Mouse (Mus musculus) CH12.LX (cell line): ENCODE results near the gene Foxr1. TPM values are rescaled to one million over a fixed set of nuclear protein-coding genes. Genes with fewer than 3 reads are reported as not detected.
A peak's percentile ranks its signal among the peaks of the same experiment; 100 is the strongest.

Source experiments
- DNase-seq: peaks from one replicate; pipeline ENCODE4 v3.0.0-alpha.2; 2013; ENCODE audit errors: extremely low read depth
- H3K27ac ChIP-seq: 2 replicates; pipeline ENCODE4 v1.5.1; 2012; ENCODE audit warnings: low read depth, mild to moderate bottlenecking, control low read depth, moderate library complexity; ENCODE audit not compliant: insufficient read depth
- H3K27me3 ChIP-seq: replicated peaks from 2 replicates; pipeline ENCODE3; 2012; ENCODE audit warnings: inconsistent platforms
- H3K36me3 ChIP-seq, 2 experiments: replicated peaks in 1 of 2; 2 replicates each; pipeline versions ENCODE3 to v1.6.1; 2012; ENCODE audit warnings: inconsistent platforms in 1 of 2, low read length in 1 of 2, mild to moderate bottlenecking in 1 of 2, mixed read lengths in 1 of 2, moderate library complexity in 1 of 2; ENCODE audit not compliant: control insufficient read depth in 1 of 2, insufficient read depth in 1 of 2
- H3K4me1 ChIP-seq, 2 experiments: 2 replicates each; pipeline ENCODE4 v1.6.1; 2012; ENCODE audit warnings: inconsistent platforms in 1 of 2, moderate library complexity in 1 of 2; ENCODE audit not compliant: insufficient read depth in 2 of 2, control insufficient read depth in 1 of 2
- H3K4me2 ChIP-seq: 2 replicates; pipeline ENCODE4 v1.6.1; 2012; ENCODE audit warnings: low read depth, mild to moderate bottlenecking, control low read depth; ENCODE audit not compliant: poor library complexity, insufficient read depth, severe bottlenecking
- H3K4me3 ChIP-seq, 3 experiments: fragments of 150-350 bp in 1 of 3; sonication (generic) in 1 of 3; replicated peaks in 1 of 3; 2 replicates each; pipeline versions ENCODE3 to v1.5.1; 2011 to 2012; ENCODE audit warnings: low read depth in 2 of 3, low read length in 2 of 3, mild to moderate bottlenecking in 2 of 3, moderate library complexity in 2 of 3, control low read depth in 1 of 3, improper control_type of control experiment in 1 of 3, inconsistent platforms in 1 of 3, mixed read lengths in 1 of 3; ENCODE audit not compliant: poor library complexity in 1 of 3
- H3K79me2 ChIP-seq: replicated peaks from 2 replicates; pipeline ENCODE4 v1.6.1; 2012; ENCODE audit warnings: mild to moderate bottlenecking, moderate library complexity; ENCODE audit not compliant: control insufficient read depth, poor library complexity, insufficient read depth, severe bottlenecking; ENCODE audit errors: extremely low read depth
- H3K9ac ChIP-seq: 2 replicates; pipeline ENCODE4 v1.6.1; 2012; ENCODE audit warnings: low read depth, mild to moderate bottlenecking, control low read depth, moderate library complexity; ENCODE audit not compliant: insufficient read depth
- H3K9me3 ChIP-seq: replicated peaks from 2 replicates; pipeline ENCODE3; 2012; ENCODE audit warnings: low read length, inconsistent platforms, mixed read lengths
- ELF1 ChIP-seq: IDR thresholded peaks from 2 replicates; pipeline ENCODE4 v1.6.1; 2014; ENCODE audit warnings: low read depth, mild to moderate bottlenecking, inconsistent platforms, low read length, improper control_type of control experiment
- KAT2A ChIP-seq: IDR thresholded peaks from 2 replicates; pipeline ENCODE4 v1.6.1; 2012; ENCODE audit warnings: low read length, improper control_type of control experiment, inconsistent platforms; ENCODE audit not compliant: insufficient replicate concordance
- MEF2A ChIP-seq: IDR thresholded peaks from 2 replicates; pipeline ENCODE4 v1.6.1; 2014; ENCODE audit warnings: low read depth, mild to moderate bottlenecking, inconsistent platforms, low read length, improper control_type of control experiment, borderline replicate concordance
- MXI1 ChIP-seq: IDR thresholded peaks from 2 replicates; pipeline ENCODE4 v1.6.1; 2011; ENCODE audit warnings: mild to moderate bottlenecking, low read depth, low read length, improper control_type of control experiment
- MYC ChIP-seq: IDR thresholded peaks from 2 replicates; pipeline ENCODE4 v1.6.1; 2011; ENCODE audit warnings: low read depth, mild to moderate bottlenecking, improper control_type of control experiment, low read length
- NRF1 ChIP-seq: IDR thresholded peaks from 2 replicates; pipeline ENCODE4 v1.6.1; 2014; ENCODE audit warnings: low read depth, mild to moderate bottlenecking, inconsistent platforms, low read length, improper control_type of control experiment, moderate library complexity
- PAX5 ChIP-seq: IDR thresholded peaks from 2 replicates; pipeline ENCODE4 v1.6.1; 2012; ENCODE audit warnings: low read length, inconsistent platforms, mixed read lengths
- POLR2AphosphoS2 ChIP-seq: IDR thresholded peaks from 2 replicates; pipeline ENCODE4 v1.6.1; 2011; ENCODE audit warnings: low read depth, low read length, improper control_type of control experiment
- UBTF ChIP-seq: IDR thresholded peaks from 2 replicates; pipeline ENCODE4 v1.6.1; 2012; ENCODE audit warnings: low read depth, mild to moderate bottlenecking, inconsistent platforms, low read length, improper control_type of control experiment, moderate library complexity
- ZMIZ1 ChIP-seq: IDR thresholded peaks from 2 replicates; pipeline ENCODE4 v1.6.1; 2012; ENCODE audit warnings: low read depth, mild to moderate bottlenecking, inconsistent platforms, low read length, improper control_type of control experiment
- dilution Hi-C: fragments of 300-500 bp; cut with MboI; formaldehyde crosslinking; loops from 2 replicates; pipeline ENCODE4 v1.14.3; 2020; ENCODE audit warnings: low sequenced_read_pairs; ENCODE audit not compliant: extremely low pct_unique_long_range_greater_than_20kb, extremely low pct_ligation_motif_present
- in situ Hi-C: fragments of 300-500 bp; cut with MboI; formaldehyde crosslinking; loops from 3 replicates; pipeline ENCODE4 v1.14.3; 2019; ENCODE audit warnings: low sequenced_read_pairs, low pct_ligation_motif_present, low pct_unique_long_range_greater_than_20kb, mixed read lengths
- polyA plus RNA-seq: library from polyadenylated mRNA; unstranded; fragments of >175 nt; gene quantifications from 2 replicates; pipeline ENCODE4 v1.2.1, GENCODE M21; 2012; ENCODE audit warnings: low read depth; ENCODE audit not compliant: insufficient read length
- total RNA-seq, 2 experiments: library from RNA; depleted of rRNA; stranded (reverse); fragments of 300-350 nt in 1 of 2; fragments of >200 nt in 1 of 2; gene quantifications; 2 replicates each; pipeline ENCODE4 v1.2.3; 2012 to 2014

Gene Foxr1
- total and polyA plus RNA-seq, 3 experiments = 0.21 to 1.4 TPM; not detected in 1

DNA sequence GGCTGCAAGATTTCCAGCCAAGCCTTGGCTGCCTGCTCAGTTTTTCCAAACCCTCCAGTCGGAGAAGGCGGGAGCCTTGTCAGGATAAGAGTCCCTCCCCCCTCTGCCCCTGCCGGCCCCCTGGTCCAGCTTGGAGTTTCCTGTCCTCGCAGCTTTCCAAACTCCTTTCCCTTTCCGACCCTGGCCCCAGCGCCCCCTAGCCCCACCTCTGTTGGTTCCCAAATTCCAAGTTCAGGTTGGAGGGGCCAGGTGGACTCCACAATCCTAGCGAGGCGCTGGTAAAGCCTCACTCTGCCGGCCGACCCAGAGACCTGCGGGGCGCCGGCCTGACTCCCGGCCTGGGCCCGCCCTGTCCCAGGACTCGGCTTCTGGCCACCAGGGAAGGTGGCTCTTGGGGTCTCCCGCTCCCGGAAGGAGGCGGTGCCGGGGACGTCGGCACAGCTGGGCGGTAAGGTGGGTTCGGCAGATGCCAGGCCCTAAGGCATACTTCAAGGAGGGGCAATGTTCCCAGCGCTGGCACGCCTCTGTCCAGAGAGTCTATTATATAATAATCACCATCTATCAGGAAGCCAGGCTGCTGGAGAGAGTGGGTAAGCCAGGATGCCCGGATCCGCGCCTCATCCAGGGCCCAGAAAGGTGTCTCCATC, 38.1 kb upstream of the Foxr1 start:
- Histone ChIP-seq H3K36me3 (no peaks in the 10 kb centered on the region), H3K4me3 (peak overlapping the region; percentile 16 to 38 (median 35)), H3K4me2 (peak overlapping the region; percentile 91), H3K79me2 (no peaks in the 10 kb centered on the region), H3K9me3 (no peaks in the 10 kb centered on the region), H3K27me3 (peaks cover 5% of the 10 kb centered on the region), H3K9ac (peak overlapping the region; percentile 6; the same call in 1 of the 2 replicates), H3K4me1 (peaks cover 6 to 46% of the 10 kb centered on the region in 2 experiments)
- no peak for DNase-seq
- dilution Hi-C loops = no loop called here
- in situ Hi-C loops = no loop called here
- no peak for TF ChIP-seq MEF2A
- TF ChIP-seq KAT2A = no peak
- TF ChIP-seq MYC = no peak
- TF ChIP-seq, all 38 proteins: peak for 0
- H3K27ac ChIP-seq = no peak overlapping the region

DNA sequence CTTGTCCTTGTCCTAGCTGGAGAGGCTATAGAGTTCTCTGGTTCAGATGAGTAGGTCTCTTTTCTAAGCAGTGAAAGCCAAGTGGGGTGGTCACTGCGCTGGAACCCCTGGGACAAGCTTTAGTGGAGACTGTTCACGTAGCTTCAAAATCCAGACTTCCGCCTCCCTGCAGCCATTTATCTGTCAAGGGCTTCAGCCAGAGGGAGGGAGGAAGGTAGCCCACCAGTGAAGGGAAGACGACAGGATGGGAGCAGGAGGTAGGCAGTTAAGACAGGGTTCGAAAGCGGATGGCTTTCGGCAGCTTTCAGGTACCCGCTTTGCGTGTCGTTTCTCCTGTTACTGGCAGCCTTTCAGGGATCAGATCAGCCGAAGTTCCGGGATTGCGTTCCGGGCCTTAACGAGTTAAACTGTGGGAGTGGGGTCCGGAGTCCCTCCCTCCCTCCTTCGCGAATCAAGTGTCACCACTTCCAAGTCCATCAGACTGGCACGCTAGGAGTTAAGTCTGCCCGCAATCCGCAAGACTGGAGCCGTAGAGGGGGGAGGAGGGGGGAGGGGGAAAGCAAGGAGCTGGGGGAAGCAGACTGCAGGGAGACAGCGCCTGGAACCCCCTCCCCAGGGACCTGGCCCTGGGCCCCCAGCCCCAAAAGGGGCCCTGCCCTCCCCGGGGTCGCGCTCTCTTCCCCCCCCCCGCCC, 37.4 kb upstream of the Foxr1 start:
- H3K27ac ChIP-seq = no peak overlapping the region
- DNase-seq = no peak
- H3K36me3 ChIP-seq = no peaks in the 10 kb centered on the region
- in situ Hi-C loops (no loop called here), dilution Hi-C loops (no loop called here)
- H3K9me3 ChIP-seq = no peaks in the 10 kb centered on the region
- H3K79me2 ChIP-seq = no peaks in the 10 kb centered on the region
- H3K9ac ChIP-seq = 0 out of 2 replicates have a peak overlapping the region, but pooled peaks have one; percentile 1
- no peak for TF ChIP-seq POLR2AphosphoS2
- no peak for TF ChIP-seq NRF1
- no peak for TF ChIP-seq UBTF
- TF ChIP-seq ELF1 = no peak
- TF ChIP-seq ZMIZ1 = no peak
- no peak for TF ChIP-seq MXI1
- no peak for TF ChIP-seq PAX5
- peak overlapping the region; percentile 38 to 42 (median 41) for H3K4me3 ChIP-seq
- H3K27me3 ChIP-seq = peaks cover 5% of the 10 kb centered on the region
- peaks cover 6 to 43% of the 10 kb centered on the region in 2 experiments for H3K4me1 ChIP-seq
- H3K4me2 ChIP-seq = peak overlapping the region; percentile 91
